Mouse (Mus musculus) stomach, embryonic 14.5 days (tissue): ENCODE results near the gene Ephx1. TPM values are rescaled to one million over a fixed set of nuclear protein-coding genes. Genes with fewer than 3 reads are reported as not detected.
"Not testable (repeated sequence)": the region's sequence is repeated elsewhere in the genome, so short reads cannot be mapped to it uniquely, and the experiment has no call there.

Experiments
- ATAC-seq: fragments of 200-750 bp; cut with Nextera tagmentation; 2 replicates; pipeline ENCODE4 v1.8.0; 2017; ENCODE audit warnings: low read depth, moderate TSS enrichment; ENCODE audit not compliant: insufficient number of reproducible peaks, insufficient read depth, low FRiP score
- H3K27ac ChIP-seq: fragments of 300-500 bp; sonication (generic); 2 replicates; pipeline ENCODE4 v1.5.1; 2014; ENCODE audit warnings: mild to moderate bottlenecking, low read length, moderate library complexity, mixed read lengths
- H3K27me3 ChIP-seq: fragments of 300-500 bp; sonication (generic); 2 replicates; pipeline ENCODE4 v1.6.1; 2014; ENCODE audit warnings: low read length, control low read depth, mixed read lengths; ENCODE audit not compliant: control insufficient read depth, insufficient read depth
- H3K36me3 ChIP-seq: fragments of 300-500 bp; sonication (generic); 2 replicates; pipeline ENCODE4 v1.6.1; 2014; ENCODE audit warnings: mild to moderate bottlenecking, control low read depth, low read length, moderate library complexity, mixed read lengths; ENCODE audit not compliant: control insufficient read depth, insufficient read depth
- H3K4me1 ChIP-seq: fragments of 300-500 bp; sonication (generic); 2 replicates; pipeline ENCODE4 v1.6.1; 2014; ENCODE audit warnings: low read length, control low read depth, mixed read lengths; ENCODE audit not compliant: control insufficient read depth, insufficient read depth
- H3K4me2 ChIP-seq: fragments of 300-500 bp; sonication (generic); replicated peaks from 2 replicates; pipeline ENCODE4 v1.6.1; 2014; ENCODE audit warnings: low read depth, low read length, control low read depth
- H3K4me3 ChIP-seq: fragments of 300-500 bp; sonication (generic); 2 replicates; pipeline ENCODE4 v1.5.1; 2014; ENCODE audit warnings: low read depth, low read length, control low read depth
- H3K9ac ChIP-seq: fragments of 300-500 bp; sonication (generic); replicated peaks from 2 replicates; pipeline ENCODE4 v1.6.1; 2014; ENCODE audit warnings: low read depth, mild to moderate bottlenecking, control low read depth, low read length, moderate library complexity, mixed read lengths
- H3K9me3 ChIP-seq: fragments of 300-500 bp; sonication (generic); 2 replicates; pipeline ENCODE4 v1.6.1; 2016; ENCODE audit warnings: low read depth, low read length, control low read depth; ENCODE audit not compliant: control insufficient read depth
- WGBS: fragments of 180-500 bp; shearing (Covaris S2); extraction: QIAGEN DNeasy Blood & Tissue Kit; methylation state at CpG from one replicate; pipeline ENCODE4 v1.1.7; 2014; 5-methylcytosine and 5-hydroxymethylcytosine counted together
- polyA plus RNA-seq: library from polyadenylated mRNA; unstranded; fragments of >200 nt; fragmentation: Nextera tagmentation; extraction: Ambion mirVana; gene quantifications from 2 replicates; pipeline ENCODE4 v1.2.1, GENCODE M21; 2014

Gene Ephx1
- polyA plus RNA-seq, 1 experiment from 2014 or later, result 6.4 TPM

GRCm38 (mm10) chr1:180936610-180937398, 83.9 kb downstream of the Ephx1 start:
- Histone ChIP-seq H3K9ac (0 out of 2 replicates have a peak overlapping the region, but pooled peaks have one; percentile 14), H3K4me3 (peak overlapping the region; percentile 24), H3K4me2 (peak overlapping the region; percentile 42), H3K27me3 (peaks cover 11% of the 10 kb centered on the region)
- not testable (repeated sequence) for H3K4me1 ChIP-seq, H3K9me3 ChIP-seq, H3K27ac ChIP-seq, H3K36me3 ChIP-seq
- ATAC-seq, result peak; percentile 90
- 4% methylated on average over 32 of the region's 41 CpGs for WGBS

- no peaks in the 10 kb centered on the region for H3K9me3 ChIP-seq
- H3K36me3 ChIP-seq, result no peaks in the 10 kb centered on the region
- H3K27me3 ChIP-seq, result peaks cover 11% of the 10 kb centered on the region
- H3K9ac ChIP-seq, result no peak within 1 kb of the TSS
- WGBS, result 23% methylated on average over 21 of the region's 21 CpGs
- H3K4me1 ChIP-seq, result no peaks in the 10 kb centered on the region
- no peak for ATAC-seq
- H3K4me2 ChIP-seq, result no peak within 1 kb of the TSS
- H3K27ac ChIP-seq, result no peak within 1 kb of the TSS
- no peak within 1 kb of the TSS for H3K4me3 ChIP-seq
Measured at GRCm38 (mm10) chr1:180934467-180935419, 86.0 kb downstream of the Ephx1 start, which contains the start of gene Lefty1. Gene Lefty1, plus strand, starts transcription at chr1:180935022.

- peaks cover 11% of the 10 kb centered on the region for H3K27me3 ChIP-seq
- WGBS, result 45% methylated on average over 6 of the region's 6 CpGs
- no peak for ATAC-seq
Measured at GRCm38 (mm10) chr1:180933659-180934058, 87.0 kb downstream of the Ephx1 start.

GRCm38 (mm10) chr1:180931106-180931505, 89.6 kb downstream of the Ephx1 start:
- Histone ChIP-seq H3K27ac (no peak overlapping the region), H3K36me3 (no peaks in the 10 kb centered on the region), H3K27me3 (peaks cover 11% of the 10 kb centered on the region), H3K9ac (no peak overlapping the region), H3K9me3 (no peaks in the 10 kb centered on the region), H3K4me1 (no peaks in the 10 kb centered on the region), H3K4me2 (no peak overlapping the region), H3K4me3 (no peak overlapping the region)
- 50% methylated on average over 3 of the region's 3 CpGs for WGBS
- no peak for ATAC-seq

More at GRCm38 (mm10) chr1:180933659-180934058, 87.0 kb downstream of the Ephx1 start:
- Histone ChIP-seq H3K4me1 (no peaks in the 10 kb centered on the region), H3K9me3 (no peaks in the 10 kb centered on the region), H3K4me2 (no peak overlapping the region), H3K36me3 (no peaks in the 10 kb centered on the region), H3K9ac (no peak overlapping the region), H3K27ac (no peak overlapping the region), H3K4me3 (no peak overlapping the region)

DNA sequence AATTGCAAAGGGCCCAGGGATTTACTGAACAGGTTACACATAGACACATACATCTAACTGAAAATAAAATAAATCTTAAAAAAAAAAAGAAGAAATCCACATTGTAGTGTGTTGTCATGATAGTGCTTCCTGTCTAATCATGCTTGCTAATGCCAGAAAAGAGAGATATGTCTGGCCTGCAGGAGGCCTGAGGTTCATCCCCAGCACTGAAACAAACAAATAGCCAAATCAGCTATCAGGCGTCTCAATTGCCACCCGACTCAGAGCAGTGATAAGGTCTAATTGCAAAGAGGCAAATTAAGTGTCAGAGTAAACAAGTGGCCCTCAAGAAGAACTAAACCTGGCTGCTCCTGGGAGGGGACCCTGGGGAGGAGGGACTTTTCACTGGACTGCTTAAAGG, 91.1 kb downstream of the Ephx1 start:
- Histone ChIP-seq H3K9me3 (no peaks in the 10 kb centered on the region), H3K9ac (no peak overlapping the region), H3K36me3 (no peaks in the 10 kb centered on the region), H3K4me2 (no peak overlapping the region), H3K4me1 (no peaks in the 10 kb centered on the region), H3K27ac (no peak overlapping the region), H3K4me3 (no peak overlapping the region), H3K27me3 (peaks cover 6% of the 10 kb centered on the region)
- no peak for ATAC-seq
- WGBS, result 33% methylated on average over 2 of the region's 2 CpGs

DNA sequence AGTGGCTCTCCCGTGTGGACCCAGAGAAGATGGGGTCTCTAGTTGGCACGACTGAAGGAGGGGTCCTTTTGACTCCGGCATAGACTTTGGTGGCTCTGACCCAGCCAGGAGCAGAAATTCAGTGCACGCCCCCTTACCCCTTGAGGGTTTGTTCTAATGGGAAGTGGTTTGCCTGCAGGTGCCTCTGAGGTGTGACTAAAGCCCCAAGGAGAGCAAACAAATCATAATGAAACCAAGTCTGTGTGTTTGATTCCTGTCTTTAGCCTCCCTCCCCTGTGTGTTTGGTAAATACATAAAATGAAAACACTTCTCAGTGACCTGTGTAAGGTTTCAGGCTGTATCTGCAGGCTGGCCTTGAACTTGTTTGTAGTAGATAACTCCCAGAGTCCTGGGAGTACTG, 94.4 kb downstream of the Ephx1 start:
- H3K27ac ChIP-seq, result no peak overlapping the region
- H3K9ac ChIP-seq, result no peak overlapping the region
- no peaks in the 10 kb centered on the region for H3K9me3 ChIP-seq
- H3K36me3 ChIP-seq, result no peaks in the 10 kb centered on the region
- ATAC-seq, result no peak
- H3K4me3 ChIP-seq, result no peak overlapping the region
- WGBS, result 54% methylated on average over 4 of the region's 4 CpGs
- H3K4me1 ChIP-seq, result no peaks in the 10 kb centered on the region
- H3K4me2 ChIP-seq, result no peak overlapping the region
- no peaks in the 10 kb centered on the region for H3K27me3 ChIP-seq

Other genes starting within 250 kb of the Ephx1 start
- 2,483 and 2,506 TPM in 2 replicates for gene H3f3a, start 207.0 kb downstream of the Ephx1 start, polyA plus RNA-seq
- gene Sde2, start 169.8 kb downstream of the Ephx1 start, polyA plus RNA-seq, result 34.7 and 35.2 TPM in 2 replicates
- 0.14 TPM in 1 of 2 replicates, not detected in the other for gene Lefty2, start 127.8 kb downstream of the Ephx1 start, polyA plus RNA-seq
- gene Pycr2, start 116.6 kb downstream of the Ephx1 start, polyA plus RNA-seq, result 86.0 and 92.3 TPM in 2 replicates
- 1.8 and 3.6 TPM in 2 replicates for gene Lefty1, start 85.9 kb downstream of the Ephx1 start, polyA plus RNA-seq
- gene Tmem63a, start 78.6 kb downstream of the Ephx1 start, polyA plus RNA-seq, result 14.8 and 17.9 TPM in 2 replicates
- gene 9130409I23Rik, start 30.3 kb upstream of the Ephx1 start, polyA plus RNA-seq, result not detected in 2 replicates
- gene Nvl, start 123.3 kb upstream of the Ephx1 start, polyA plus RNA-seq, result 42.9 and 45.0 TPM in 2 replicates
- 99.6 and 128 TPM in 2 replicates for gene Cnih4, start 123.8 kb upstream of the Ephx1 start, polyA plus RNA-seq
- gene Wdr26, start 191.1 kb upstream of the Ephx1 start, polyA plus RNA-seq, result 54.7 and 56.7 TPM in 2 replicates